ENCODE assay signal across 8 mouse cellular contexts in genomic region chr8:57468624-57469023, GRCm38 (mm10). TPM values are rescaled to one million over a fixed set of nuclear protein-coding genes. Genes with fewer than 3 reads are reported as not detected.
A peak's percentile ranks its signal among the peaks of the same experiment; 100 is the strongest.
DNase-seq lines count a peak whose midpoint lies in the region.

No protein-coding gene starts in this region.

- peak; percentile 18 to 66 for DNase-seq in urinary bladder, adult 18-20 months (ENCODE audit: low spot score in 2 of 2)
- no peak for DNase-seq in urinary bladder, adult 2 months (ENCODE audit: low spot score)
- DNase-seq in heart, adult 11 months: peak; percentile 99
- DNase-seq in kidney, adult 9 months: peak; percentile 86
- peak; percentile 22 to 23 for DNase-seq in monocyte, adult 2 months (ENCODE audit: low read depth in 1 of 2, low spot score in 2 of 2)
- DNase-seq in layer of hippocampus, postnatal 14 days (ENCODE audit: low spot score in 2 of 2): no peak
- DNase-seq in frontal cortex, postnatal 25 days (ENCODE audit: low spot score in 2 of 2): no peak
- DNase-seq in thymus, postnatal 10 days (ENCODE audit: low spot score in 2 of 2): no peak

RNA-seq across cellular contexts. Expression of gene Scrg1, which starts 12.9 kb away (rescaled TPM):
- 0.12 and 0.15 TPM in 2 replicates for polyA plus RNA-seq in urinary bladder, adult 2 months (2012; rRNA removed)
- total RNA-seq in layer of hippocampus, postnatal 14 days (2021): 10 to 100 TPM; 90.2 to 98.9 TPM

RNA-seq across cellular contexts. Expression of gene Sap30, which starts 19.0 kb away (rescaled TPM):
- polyA plus RNA-seq in urinary bladder, adult 2 months (2012; rRNA removed): 19.3 and 22.2 TPM in 2 replicates
- total RNA-seq in layer of hippocampus, postnatal 14 days (2021): 10 to 100 TPM in 1 of 2 experiments, 1 to 10 TPM in 1; 9.0 to 13.7 TPM

RNA-seq across cellular contexts. Expression of gene Hmgb2, which starts 43.1 kb away (rescaled TPM):
- 15.4 and 20.4 TPM in 2 replicates for polyA plus RNA-seq in urinary bladder, adult 2 months (2012; rRNA removed)
- 10 to 100 TPM; 13.8 to 15.5 TPM for total RNA-seq in layer of hippocampus, postnatal 14 days (2021)

Comparison
In these comparisons a context has a peak if more than half of its experiments do, and no peak if none do; other contexts are left out.
1. DNase-seq: peak in urinary bladder, adult 18-20 months (2 of 2), heart, adult 11 months (single experiment), kidney, adult 9 months (single experiment) and monocyte, adult 2 months (2 of 2); none in urinary bladder, adult 2 months (single experiment), layer of hippocampus, postnatal 14 days (0 of 2), frontal cortex, postnatal 25 days (0 of 2) and thymus, postnatal 10 days (0 of 2).